Mouse (Mus musculus) inflammation-experienced regulatory T-cells, adult 16 weeks (primary cell): ENCODE measurements around the gene Ablim2. TPM values are rescaled to one million over a fixed set of nuclear protein-coding genes. Genes with fewer than 3 reads are reported as not detected.

Source experiments
- polyA plus RNA-seq: library from polyadenylated mRNA; unstranded; fragments of 100-300 nt; shearing (Covaris generic); gene quantifications from one replicate; pipeline ENCODE4 v1.2.1, GENCODE M21; 2017

Gene Ablim2
- polyA plus RNA-seq: 6.7 TPM

GRCm38 (mm10) chr5:35757639-35758001, at the start of gene Ablim2:
Gene Ablim2, plus strand, starts transcription at chr5:35757880.

GRCm38 (mm10) chr5:35739536-35740278, 18.0 kb upstream of the Ablim2 start, which contains the start of gene Sh3tc1:
Gene Sh3tc1, minus strand, starts transcription at chr5:35739987.

GRCm38 (mm10) chr5:35893093-35893804, 135.6 kb downstream of the Ablim2 start, which contains the start of gene Afap1:
Gene Afap1, plus strand, starts transcription at chr5:35893319.

Other genes starting within 250 kb of the Ablim2 start
- gene Cpz, start 232.2 kb upstream of the Ablim2 start, polyA plus RNA-seq: not detected
- 10.4 TPM for gene Trmt44, start 182.8 kb upstream of the Ablim2 start, polyA plus RNA-seq
- gene Acox3, start 174.8 kb upstream of the Ablim2 start, polyA plus RNA-seq: 47.5 TPM
- not detected for gene Htra3, start 78.1 kb upstream of the Ablim2 start, polyA plus RNA-seq
- 12.0 TPM for gene Sh3tc1, start 17.9 kb upstream of the Ablim2 start, polyA plus RNA-seq
- gene Afap1, start 135.4 kb downstream of the Ablim2 start, polyA plus RNA-seq: 9.8 TPM